Mouse (Mus musculus): Measurements from ENCODE around the gene Csmd2.

DNA sequence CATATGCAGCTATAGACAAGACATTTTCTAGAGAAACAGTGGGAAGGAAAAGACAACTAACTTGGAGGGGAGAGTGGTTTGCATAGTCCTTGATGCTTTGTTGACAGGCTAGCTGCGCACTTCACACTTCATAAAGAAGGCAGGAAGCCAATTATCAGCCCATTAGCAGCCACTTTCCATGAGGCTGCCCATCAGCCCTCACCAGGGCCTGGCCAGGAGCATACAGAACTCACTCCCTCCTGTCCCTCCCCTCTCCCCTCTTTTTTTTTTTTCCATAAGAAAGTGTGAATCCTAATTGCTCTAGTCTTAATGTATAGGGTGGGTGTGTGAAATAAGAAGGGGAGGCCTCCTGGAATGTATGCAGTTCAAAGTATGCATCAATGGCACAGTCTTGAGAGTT is 354.6 kb downstream of the Csmd2 start:
- TF ChIP-seq CTCF (IDR thresholded peaks at IDR 0.05; ENCODE audit: control insufficient read depth, insufficient read depth, low read length): no peak
- TF ChIP-seq POLR2A (IDR thresholded peaks at IDR 0.05; ENCODE audit: borderline replicate concordance, control insufficient read depth, low read depth, low read length): no peak
